Mouse (Mus musculus) G1E (cell line): ENCODE data around the gene Plxdc2.

Experiments used
- CTCF ChIP-seq: IDR thresholded peaks from 2 replicates; pipeline ENCODE4 v1.5.1; 2012; ENCODE audit warnings: low read depth, low read length, inconsistent platforms, mixed read lengths
- GATA1 ChIP-seq: IDR thresholded peaks from 2 replicates; pipeline ENCODE4 v1.6.1; 2012; ENCODE audit warnings: borderline replicate concordance, low read length, inconsistent platforms, mixed read lengths
- GATA2 ChIP-seq: IDR thresholded peaks from 2 replicates; pipeline ENCODE4 v1.6.1; 2012; ENCODE audit warnings: low read depth, low read length, inconsistent platforms, borderline replicate concordance
- POLR2AphosphoS5 ChIP-seq: IDR thresholded peaks from 2 replicates; pipeline ENCODE4 v1.6.1; 2012; ENCODE audit warnings: low read depth, low read length, inconsistent platforms; ENCODE audit not compliant: insufficient replicate concordance

DNA sequence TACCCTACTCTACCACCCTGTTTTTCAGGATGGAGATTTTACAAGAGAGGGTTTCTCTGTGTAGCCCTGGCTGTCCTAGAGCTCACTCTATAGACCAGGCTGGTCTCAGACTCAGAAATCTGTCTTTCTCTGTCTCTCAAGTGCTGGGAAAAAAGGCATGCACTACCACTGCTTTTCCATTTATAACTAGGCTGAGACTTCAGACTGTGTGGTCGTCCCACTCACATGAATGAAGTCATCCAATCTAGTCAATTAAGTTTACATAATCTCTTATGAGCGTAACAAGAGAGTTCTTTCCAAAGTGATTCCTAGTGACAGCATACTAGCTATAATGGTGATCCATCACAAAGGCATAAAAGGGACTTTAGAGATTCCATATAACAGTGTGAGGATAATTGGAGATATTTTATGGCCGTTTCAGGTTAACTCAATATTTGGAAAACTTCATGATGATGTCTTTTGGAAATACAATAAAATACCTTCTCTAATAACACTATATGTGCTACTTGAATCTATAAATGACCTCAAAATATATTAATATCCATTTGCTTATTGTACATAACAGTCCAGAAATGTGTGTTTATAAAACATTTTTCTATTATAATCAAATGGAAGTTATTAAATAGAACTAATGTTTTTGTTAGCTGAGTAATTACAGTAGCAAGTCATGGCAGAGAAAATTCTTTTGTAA is 151.6 kb downstream of the Plxdc2 start:
- TF ChIP-seq POLR2AphosphoS5 = no peak
- TF ChIP-seq CTCF = no peak
- no peak for TF ChIP-seq GATA1
- no peak for TF ChIP-seq GATA2
